Mouse (Mus musculus) spleen, adult 2 months (tissue): ENCODE results near the gene Gm10282.

Source experiments
- CTCF ChIP-seq: fragments of 200-500 bp; IDR thresholded peaks from 2 replicates; pipeline ENCODE4 v1.5.1; 2011; ENCODE audit warnings: mild to moderate bottlenecking, inconsistent platforms; ENCODE audit not compliant: insufficient read depth, insufficient read length, insufficient replicate concordance; ENCODE audit errors: extremely low read depth
- POLR2A ChIP-seq: fragments of 200-500 bp; IDR thresholded peaks from 2 replicates; pipeline ENCODE4 v1.6.1; 2011; ENCODE audit warnings: low read depth, low read length, inconsistent platforms

DNA sequence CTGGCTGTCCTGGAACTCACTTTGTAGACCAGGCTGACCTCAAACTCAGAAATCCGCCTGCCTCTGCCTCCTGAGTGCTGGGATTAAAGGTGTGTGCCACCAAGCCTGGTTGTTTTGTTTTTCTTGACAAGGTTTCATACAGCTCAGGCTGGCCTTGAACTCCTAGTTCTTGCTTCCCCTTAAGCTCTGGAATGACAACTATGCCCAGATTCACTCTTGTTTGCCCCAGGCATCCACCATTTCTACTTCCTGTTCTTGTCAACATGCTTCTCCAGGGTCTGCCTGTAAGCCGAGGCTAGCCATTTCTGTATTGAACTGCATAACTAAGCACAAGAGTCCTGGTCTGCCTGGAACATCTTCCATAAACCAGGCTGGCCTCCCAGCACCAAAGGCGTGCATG lies 24.1 kb upstream of the Gm10282 start:
- TF ChIP-seq CTCF (no peak), POLR2A (no peak)
